Mouse (Mus musculus) small intestine, adult 2 months (tissue): ENCODE data around the gene Klrb1c. TPM values are rescaled to one million over a fixed set of nuclear protein-coding genes. Genes with fewer than 3 reads are reported as not detected.

Experiments used
- H3K27ac ChIP-seq: fragments of 200-500 bp; 2 replicates; pipeline ENCODE4 v1.5.1; 2012; ENCODE audit warnings: low read depth, low read length, control low read depth, inconsistent platforms; ENCODE audit not compliant: insufficient read depth
- H3K27me3 ChIP-seq: fragments of 200-500 bp; 2 replicates; pipeline ENCODE4 v1.6.1; 2012; ENCODE audit warnings: mild to moderate bottlenecking, moderate library complexity, low read length, inconsistent platforms; ENCODE audit not compliant: control insufficient read depth, insufficient read depth
- H3K36me3 ChIP-seq: fragments of 200-500 bp; 2 replicates; pipeline ENCODE4 v1.6.1; 2012; ENCODE audit warnings: mild to moderate bottlenecking, low read length, control low read depth, inconsistent platforms; ENCODE audit not compliant: control insufficient read depth, insufficient read depth
- H3K4me1 ChIP-seq: fragments of 200-500 bp; 2 replicates; pipeline ENCODE4 v1.6.1; 2012; ENCODE audit warnings: low read length, inconsistent platforms, mixed read lengths; ENCODE audit not compliant: control insufficient read depth, insufficient read depth, insufficient read length
- H3K4me3 ChIP-seq: fragments of 200-500 bp; 2 replicates; pipeline ENCODE4 v1.5.1; 2012; ENCODE audit warnings: low read depth, mild to moderate bottlenecking, control low read depth, inconsistent platforms, low read length, moderate library complexity
- CTCF ChIP-seq: fragments of 200-500 bp; IDR thresholded peaks from 2 replicates; pipeline ENCODE4 v1.5.1; 2012; ENCODE audit warnings: low read depth, mild to moderate bottlenecking, control low read depth, inconsistent platforms, low read length, moderate library complexity, mixed read lengths; ENCODE audit not compliant: insufficient replicate concordance, insufficient read length; ENCODE audit errors: extremely low read depth
- POLR2A ChIP-seq: fragments of 200-500 bp; IDR thresholded peaks from 2 replicates; pipeline ENCODE4 v1.6.1; 2012; ENCODE audit warnings: low read depth, mild to moderate bottlenecking, control low read depth, inconsistent platforms, low read length, moderate library complexity
- WGBS: fragments of 180-500 bp; shearing (Covaris S2); methylation state at CpG from one replicate; pipeline ENCODE4 v1.1.7; 2018; 5-methylcytosine and 5-hydroxymethylcytosine counted together
- polyA plus RNA-seq: library from polyadenylated mRNA; depleted of rRNA; stranded (reverse); fragments of >200 nt; gene quantifications from 2 replicates; pipeline ENCODE4 v1.2.3, GENCODE M21; 2012; rRNA removed

Klrb1c gene
- polyA plus RNA-seq, 1 experiment: not detected

- TF ChIP-seq POLR2A: no peak
- WGBS: 94% methylated on average over 7 of the region's 7 CpGs
- H3K27ac ChIP-seq: no peak overlapping the region
- H3K27me3 ChIP-seq: no peaks in the 10 kb centered on the region
- H3K4me1 ChIP-seq: peaks cover 7% of the 10 kb centered on the region
- no peak overlapping the region for H3K4me3 ChIP-seq
- H3K36me3 ChIP-seq: no peaks in the 10 kb centered on the region
Measured at GRCm38 (mm10) chr6:128737445-128737844, 51.6 kb downstream of the Klrb1c start.

- Histone ChIP-seq H3K27me3 (no peaks in the 10 kb centered on the region), H3K4me3 (no peak overlapping the region), H3K4me1 (peaks cover 8% of the 10 kb centered on the region), H3K36me3 (no peaks in the 10 kb centered on the region), H3K27ac (no peak overlapping the region)
- peak; percentile 45; the same call in 1 of the 2 replicates for TF ChIP-seq CTCF
- no peak for TF ChIP-seq POLR2A
Measured at GRCm38 (mm10) chr6:128736100-128736499, 52.9 kb downstream of the Klrb1c start.

GRCm38 (mm10) chr6:128734896-128735295 is 54.1 kb downstream of the Klrb1c start:
- Histone ChIP-seq H3K4me1 (peaks cover 8% of the 10 kb centered on the region), H3K27ac (peak overlapping the region; percentile 27; the same call in 1 of the 2 replicates), H3K27me3 (no peaks in the 10 kb centered on the region), H3K4me3 (no peak overlapping the region), H3K36me3 (no peaks in the 10 kb centered on the region)
- no peak for TF ChIP-seq POLR2A

- H3K4me1 ChIP-seq: peaks cover 8% of the 10 kb centered on the region
- TF ChIP-seq CTCF (no peak), POLR2A (no peak)
- H3K36me3 ChIP-seq: no peaks in the 10 kb centered on the region
- no peak overlapping the region for H3K4me3 ChIP-seq
- peak overlapping the region; percentile 55 for H3K27ac ChIP-seq
- WGBS: 84% methylated on average over 5 of the region's 5 CpGs
- no peaks in the 10 kb centered on the region for H3K27me3 ChIP-seq
Measured at GRCm38 (mm10) chr6:128733908-128734679, 54.9 kb downstream of the Klrb1c start.

DNA sequence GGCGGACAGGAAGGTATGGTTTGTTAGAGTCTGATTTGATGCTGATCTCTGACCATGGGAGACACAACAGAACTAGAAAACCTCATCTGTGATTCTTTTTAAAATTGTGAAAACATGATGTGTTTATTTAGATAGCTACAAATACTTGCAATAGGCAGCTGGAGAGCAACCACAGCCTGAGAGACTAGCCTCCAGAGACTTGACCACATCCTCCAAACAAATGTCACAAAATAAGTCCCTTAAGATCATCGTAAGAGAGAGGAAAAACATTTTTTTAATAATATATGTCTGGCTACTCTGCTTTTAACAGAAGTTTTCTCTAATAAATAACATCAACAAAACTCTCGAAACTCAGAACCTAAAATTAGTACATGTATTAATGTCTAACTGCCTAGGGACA is 57.0 kb downstream of the Klrb1c start:
- Histone ChIP-seq H3K27ac (peak overlapping the region; percentile 77), H3K36me3 (no peaks in the 10 kb centered on the region), H3K27me3 (no peaks in the 10 kb centered on the region), H3K4me3 (no peak overlapping the region), H3K4me1 (peaks cover 8% of the 10 kb centered on the region)
- no peak for TF ChIP-seq CTCF
- no peak for TF ChIP-seq POLR2A
- WGBS: 76% methylated on average over 3 of the region's 3 CpGs

Other genes starting within 250 kb of the Klrb1c start
- 0.03 and 0.34 TPM in 2 replicates for gene A2ml1, start 207.6 kb downstream of the Klrb1c start, polyA plus RNA-seq
- gene Klrb1a, start 165.7 kb downstream of the Klrb1c start, polyA plus RNA-seq: 0.24 TPM in 1 of 2 replicates, not detected in the other
- gene Clec2h, start 126.8 kb downstream of the Klrb1c start, polyA plus RNA-seq: 54.1 and 189 TPM in 2 replicates
- gene Klrb1, start 66.2 kb downstream of the Klrb1c start, polyA plus RNA-seq: not detected in 2 replicates
- 0.46 TPM in 1 of 2 replicates, not detected in the other for gene Gm44511, start 37.1 kb upstream of the Klrb1c start, polyA plus RNA-seq
- gene Klrb1b, start 37.1 kb upstream of the Klrb1c start, polyA plus RNA-seq: 0.25 TPM in 1 of 2 replicates, not detected in the other
- gene Clec2i, start 98.4 kb upstream of the Klrb1c start, polyA plus RNA-seq: 0.03 TPM in 1 of 2 replicates, not detected in the other
- 0.52 and 0.74 TPM in 2 replicates for gene BC035044, start 101.9 kb upstream of the Klrb1c start, polyA plus RNA-seq
- gene Clec2g, start 145.2 kb upstream of the Klrb1c start, polyA plus RNA-seq: not detected in 2 replicates